Mouse (Mus musculus): ENCODE results near the gene Xab2. TPM values are rescaled to one million over a fixed set of nuclear protein-coding genes. Genes with fewer than 3 reads are reported as not detected.

The Xab2 gene
- 13.2 and 15.9 TPM in 2 replicates for polyA plus RNA-seq (2015; fragmentation: Nextera tagmentation; extraction: Ambion mirVana)

GRCm38 (mm10) chr8:3621199-3621970 is at the start of gene Xab2, which contains the start of gene Pet100:
TSS of gene Xab2 (minus strand) at chr8:3621316.
TSS of gene Pet100 (plus strand) at chr8:3621548.
- TF ChIP-seq EP300 (IDR thresholded peaks at IDR 0.05; ENCODE audit: low read depth), result peak; percentile 73; the same call in 1 of the 2 replicates
- no peak for TF ChIP-seq CTCF (IDR thresholded peaks at IDR 0.05; ENCODE audit: low read depth)
- ATAC-seq, result peak; percentile 98
- no peaks in the 10 kb centered on the region for H3K27me3 ChIP-seq (ENCODE audit: insufficient read depth, low read length)
- no peak within 1 kb of the TSS; the same call in none of the 2 replicates for H3K27ac ChIP-seq (ENCODE audit: low read depth)
- H3K9me3 ChIP-seq (ENCODE audit: low read length), result no peaks in the 10 kb centered on the region
- peak within 1 kb of the TSS; percentile 77 for H3K4me2 ChIP-seq (ENCODE audit: low read depth, low read length)
- under 1% methylated on average over 37 of the region's 37 CpGs for WGBS (ENCODE audit: insufficient replicate concordance)
- H3K36me3 ChIP-seq (replicated peaks; ENCODE audit: insufficient read depth, low read length), result peaks cover 22% of the 10 kb centered on the region
- DNase-seq, result peak; percentile 100
- H3K4me1 ChIP-seq (ENCODE audit: insufficient read depth), result peaks cover 19% of the 10 kb centered on the region
- peak within 1 kb of the TSS; percentile 75 for H3K4me3 ChIP-seq (ENCODE audit: low read depth, low read length)
- peak within 1 kb of the TSS; percentile 74 for H3K9ac ChIP-seq (replicated peaks)

- DNase-seq (peak; percentile 60), ATAC-seq (no peak)
- peaks cover 3% of the 10 kb centered on the region; the same call in 1 of the 2 replicates for H3K4me1 ChIP-seq (ENCODE audit: insufficient read depth)
- H3K27me3 ChIP-seq (ENCODE audit: insufficient read depth, low read length), result no peaks in the 10 kb centered on the region
- no peak for TF ChIP-seq EP300 (IDR thresholded peaks at IDR 0.05; ENCODE audit: low read depth)
- TF ChIP-seq CTCF (IDR thresholded peaks at IDR 0.05; ENCODE audit: low read depth), result no peak
- no peaks in the 10 kb centered on the region for H3K9me3 ChIP-seq (ENCODE audit: low read length)
- WGBS (ENCODE audit: insufficient replicate concordance), result 56% methylated on average over 2 of the region's 2 CpGs
- H3K27ac ChIP-seq (ENCODE audit: low read depth), result no peak overlapping the region
- no peak overlapping the region for H3K4me3 ChIP-seq (ENCODE audit: low read depth, low read length)
- no peak overlapping the region for H3K9ac ChIP-seq (replicated peaks)
- peak overlapping the region; percentile 49; the same call in 1 of the 2 replicates for H3K4me2 ChIP-seq (ENCODE audit: low read depth, low read length)
- H3K36me3 ChIP-seq (replicated peaks; ENCODE audit: insufficient read depth, low read length), result no peaks in the 10 kb centered on the region
Measured at GRCm38 (mm10) chr8:3670388-3670787, 49.3 kb upstream of the Xab2 start.

GRCm38 (mm10) chr8:3665507-3665906 is 44.4 kb upstream of the Xab2 start, which contains the start of gene Mcemp1:
TSS of gene Mcemp1 (plus strand) at chr8:3665754.
- no peaks in the 10 kb centered on the region for H3K36me3 ChIP-seq (replicated peaks; ENCODE audit: insufficient read depth, low read length)
- ATAC-seq (peak; percentile 35; the same call in 1 of the 2 replicates), DNase-seq (no peak)
- WGBS (ENCODE audit: insufficient replicate concordance), result 57% methylated on average over 6 of the region's 6 CpGs
- H3K27me3 ChIP-seq (ENCODE audit: insufficient read depth, low read length), result no peaks in the 10 kb centered on the region
- H3K4me2 ChIP-seq (ENCODE audit: low read depth, low read length), result peak within 1 kb of the TSS; percentile 44
- H3K4me1 ChIP-seq (ENCODE audit: insufficient read depth), result no peaks in the 10 kb centered on the region
- no peaks in the 10 kb centered on the region for H3K9me3 ChIP-seq (ENCODE audit: low read length)
- peak within 1 kb of the TSS; percentile 82 for H3K27ac ChIP-seq (ENCODE audit: low read depth)
- H3K4me3 ChIP-seq (ENCODE audit: low read depth, low read length), result peak within 1 kb of the TSS; percentile 37
- H3K9ac ChIP-seq (replicated peaks), result peak within 1 kb of the TSS; percentile 30; the same call in 1 of the 2 replicates
- TF ChIP-seq CTCF (IDR thresholded peaks at IDR 0.05; ENCODE audit: low read depth), result no peak
- TF ChIP-seq EP300 (IDR thresholded peaks at IDR 0.05; ENCODE audit: low read depth), result no peak

GRCm38 (mm10) chr8:3664405-3664804 is 43.3 kb upstream of the Xab2 start:
- Histone ChIP-seq H3K36me3 (replicated peaks; ENCODE audit: insufficient read depth, low read length) (no peaks in the 10 kb centered on the region), H3K4me3 (ENCODE audit: low read depth, low read length) (no peak overlapping the region), H3K27ac (ENCODE audit: low read depth) (peak overlapping the region; percentile 82), H3K27me3 (ENCODE audit: insufficient read depth, low read length) (no peaks in the 10 kb centered on the region), H3K9ac (replicated peaks) (no peak overlapping the region), H3K4me1 (ENCODE audit: insufficient read depth) (no peaks in the 10 kb centered on the region), H3K9me3 (ENCODE audit: low read length) (no peaks in the 10 kb centered on the region), H3K4me2 (ENCODE audit: low read depth, low read length) (peak overlapping the region; percentile 32; the same call in 1 of the 2 replicates)
- peak; percentile 76 for ATAC-seq
- 36% methylated on average over 5 of the region's 5 CpGs for WGBS (ENCODE audit: insufficient replicate concordance)
- TF ChIP-seq CTCF (IDR thresholded peaks at IDR 0.05; ENCODE audit: low read depth), result no peak
- peak; percentile 54; the same call in 1 of the 2 replicates for TF ChIP-seq EP300 (IDR thresholded peaks at IDR 0.05; ENCODE audit: low read depth)
- DNase-seq, result peak; percentile 24

- H3K9me3 ChIP-seq (ENCODE audit: low read length), result no peaks in the 10 kb centered on the region
- no peak for DNase-seq
- 47% methylated on average over 8 of the region's 8 CpGs for WGBS (ENCODE audit: insufficient replicate concordance)
- peak overlapping the region; percentile 70; the same call in 1 of the 2 replicates for H3K27ac ChIP-seq (ENCODE audit: low read depth)
- no peaks in the 10 kb centered on the region for H3K27me3 ChIP-seq (ENCODE audit: insufficient read depth, low read length)
- H3K36me3 ChIP-seq (replicated peaks; ENCODE audit: insufficient read depth, low read length), result no peaks in the 10 kb centered on the region
- no peak overlapping the region for H3K4me3 ChIP-seq (ENCODE audit: low read depth, low read length)
- H3K4me1 ChIP-seq (ENCODE audit: insufficient read depth), result no peaks in the 10 kb centered on the region
- no peak for ATAC-seq
- TF ChIP-seq EP300 (IDR thresholded peaks at IDR 0.05; ENCODE audit: low read depth) (no peak), CTCF (IDR thresholded peaks at IDR 0.05; ENCODE audit: low read depth) (no peak)
- H3K9ac ChIP-seq (replicated peaks), result no peak overlapping the region
- peak overlapping the region; percentile 26; the same call in 1 of the 2 replicates for H3K4me2 ChIP-seq (ENCODE audit: low read depth, low read length)
Measured at GRCm38 (mm10) chr8:3660889-3661288, 39.8 kb upstream of the Xab2 start.

GRCm38 (mm10) chr8:3656725-3657381 is 35.7 kb upstream of the Xab2 start:
- H3K9ac ChIP-seq (replicated peaks), result no peak overlapping the region
- no peak overlapping the region for H3K4me3 ChIP-seq (ENCODE audit: low read depth, low read length)
- H3K27ac ChIP-seq (ENCODE audit: low read depth), result no peak overlapping the region
- H3K9me3 ChIP-seq (ENCODE audit: low read length), result no peaks in the 10 kb centered on the region
- DNase-seq (no peak), ATAC-seq (no peak)
- H3K4me1 ChIP-seq (ENCODE audit: insufficient read depth), result no peaks in the 10 kb centered on the region
- TF ChIP-seq CTCF (IDR thresholded peaks at IDR 0.05; ENCODE audit: low read depth) (no peak), EP300 (IDR thresholded peaks at IDR 0.05; ENCODE audit: low read depth) (no peak)
- no peaks in the 10 kb centered on the region for H3K27me3 ChIP-seq (ENCODE audit: insufficient read depth, low read length)
- WGBS (ENCODE audit: insufficient replicate concordance), result 30% methylated on average over 7 of the region's 7 CpGs
- no peak overlapping the region for H3K4me2 ChIP-seq (ENCODE audit: low read depth, low read length)
- no peaks in the 10 kb centered on the region for H3K36me3 ChIP-seq (replicated peaks; ENCODE audit: insufficient read depth, low read length)

Data from liver, postnatal 0 days (tissue).